Mouse (Mus musculus) heart, adult 8-10 months (tissue): ENCODE data around the gene Map1a. TPM values are rescaled to one million over a fixed set of nuclear protein-coding genes. Genes with fewer than 3 reads are reported as not detected.

ENCODE experiments used
- DNase-seq: peaks from one replicate; pipeline ENCODE4 v3.0.0; 2022; ENCODE audit warnings: low spot score
- total RNA-seq, 4 experiments: library from RNA; stranded (reverse); gene quantifications; 2 replicates each; pipeline ENCODE4 v1.2.4; 2022

The Map1a gene
- total RNA-seq: 1 to 10 TPM; 4.7 to 6.0 (median 5.2) TPM

- peak; percentile 83 for DNase-seq
Measured at GRCm38 (mm10) chr2:121288901-121289729, at the start of gene Map1a. Map1a (plus strand) TSS chr2:121289600.

- no peak for DNase-seq
Measured at GRCm38 (mm10) chr2:121244099-121244498, 45.3 kb upstream of the Map1a start.

DNA sequence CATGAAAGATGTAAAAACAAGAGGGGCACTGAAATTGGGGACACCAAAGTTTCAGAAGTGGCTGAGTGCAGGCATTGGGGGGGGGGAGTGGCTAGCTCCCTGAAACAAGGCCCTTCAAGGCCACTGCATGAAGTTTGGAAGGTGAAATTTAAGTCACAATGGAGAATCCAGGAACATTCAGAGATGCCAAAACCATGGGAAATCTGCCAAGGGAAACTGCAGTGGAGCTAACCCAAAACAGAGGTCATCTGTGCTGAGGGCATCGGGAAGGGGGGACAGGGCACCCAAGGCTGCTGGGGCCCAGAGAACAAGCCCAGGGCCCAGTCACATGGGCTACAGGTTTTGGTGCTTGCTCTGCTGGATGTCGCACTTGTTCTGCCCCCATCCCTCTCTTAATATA lies 39.6 kb upstream of the Map1a start:
- no peak for DNase-seq

GRCm38 (mm10) chr2:121268446-121268845 lies 21.0 kb upstream of the Map1a start:
- DNase-seq: no peak

- no peak for DNase-seq
Measured at GRCm38 (mm10) chr2:121270521-121271235, 18.7 kb upstream of the Map1a start.

GRCm38 (mm10) chr2:121271236-121271927 lies 18.0 kb upstream of the Map1a start, which contains the start of gene Trp53bp1:
Trp53bp1 (minus strand) TSS chr2:121271407.
- peak; percentile 98 for DNase-seq

DNA sequence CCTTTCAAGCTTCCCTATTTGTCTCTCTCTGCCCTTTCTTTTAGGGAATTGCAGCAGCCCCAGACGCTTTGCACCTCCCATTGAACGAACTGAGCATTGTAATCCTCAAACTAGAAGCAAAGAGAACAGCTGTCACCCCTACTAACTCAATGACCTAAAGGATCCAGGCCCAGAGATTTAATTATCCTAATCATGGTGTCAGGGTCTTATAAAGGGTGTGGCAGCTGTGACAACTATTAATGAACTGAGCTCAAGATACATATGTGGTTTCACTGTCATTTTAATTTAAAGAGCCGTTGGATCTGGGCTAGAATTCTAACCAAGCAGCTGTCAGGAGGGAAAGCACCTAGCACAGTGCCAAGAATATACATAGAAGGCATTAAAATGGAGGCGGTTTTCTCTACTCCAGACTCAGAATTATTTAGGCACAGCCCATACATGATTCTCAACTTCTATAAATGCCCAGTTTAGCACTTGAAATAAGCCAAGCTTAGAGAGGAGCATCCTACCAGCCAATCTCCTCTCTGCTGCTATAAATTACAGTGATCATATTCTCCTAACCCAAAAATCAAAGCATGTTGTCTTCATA lies 17.4 kb upstream of the Map1a start:
- DNase-seq: no peak

DNA sequence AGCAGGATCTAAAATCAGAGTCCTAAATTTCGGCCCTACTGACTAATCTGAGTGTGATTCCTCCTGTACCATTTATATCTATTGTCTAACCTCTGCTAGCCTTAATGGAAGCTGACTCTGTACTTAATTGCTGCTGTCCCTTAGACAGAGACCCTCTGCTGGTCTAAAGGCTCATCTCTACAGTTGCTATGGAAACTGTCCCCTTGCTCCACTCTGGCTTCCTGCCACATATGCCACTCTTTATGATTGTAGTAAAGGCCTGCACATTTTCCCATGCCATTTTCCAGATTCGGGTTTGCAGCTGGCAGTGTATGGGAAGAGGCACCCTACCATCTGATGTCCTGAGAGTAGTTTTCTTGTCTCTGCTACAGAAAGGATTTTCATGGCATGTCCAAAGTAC lies 1.6 kb upstream of the Map1a start:
- no peak for DNase-seq

DNA sequence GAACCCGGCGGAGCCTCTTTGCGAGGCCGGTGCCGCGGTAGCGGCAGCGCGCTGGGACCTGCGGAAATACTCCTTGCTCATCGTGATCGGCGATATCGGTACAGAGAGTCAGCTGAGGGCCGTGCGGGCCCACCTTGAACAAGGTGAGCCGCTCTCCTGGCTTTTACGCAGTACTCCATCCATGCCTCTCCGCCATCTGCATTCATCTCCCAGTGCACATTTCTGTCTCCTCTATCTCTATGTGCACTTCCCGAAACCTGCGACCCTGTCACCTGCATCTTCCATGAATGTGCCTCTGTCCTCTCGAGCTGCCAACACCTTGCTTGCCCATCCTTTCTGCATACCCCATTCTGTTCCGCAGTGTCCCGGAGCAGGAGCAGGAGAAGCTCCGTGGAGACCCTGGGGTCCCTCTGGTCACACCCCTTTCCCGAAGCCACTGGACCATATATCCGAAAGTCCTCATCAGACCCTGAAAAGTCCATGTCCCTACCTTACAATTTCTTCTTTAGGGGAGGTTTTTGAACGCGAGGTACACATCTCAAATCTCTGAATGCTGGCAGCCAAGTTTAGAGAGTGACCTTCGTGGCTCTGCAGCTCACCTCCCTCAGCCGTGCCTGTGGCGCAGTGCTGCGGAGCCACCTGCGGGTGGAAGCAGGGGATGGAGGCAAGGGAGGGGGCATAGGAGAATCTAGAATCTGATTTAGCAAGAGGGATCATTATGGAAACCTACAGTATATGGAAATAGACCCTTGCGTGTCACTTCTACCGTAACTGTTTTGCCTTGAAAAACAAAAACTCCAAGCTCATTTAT lies 535 bp downstream of the Map1a start:
- no peak for DNase-seq

- DNase-seq: no peak
Measured at GRCm38 (mm10) chr2:121292316-121293013, 3.1 kb downstream of the Map1a start.

DNA sequence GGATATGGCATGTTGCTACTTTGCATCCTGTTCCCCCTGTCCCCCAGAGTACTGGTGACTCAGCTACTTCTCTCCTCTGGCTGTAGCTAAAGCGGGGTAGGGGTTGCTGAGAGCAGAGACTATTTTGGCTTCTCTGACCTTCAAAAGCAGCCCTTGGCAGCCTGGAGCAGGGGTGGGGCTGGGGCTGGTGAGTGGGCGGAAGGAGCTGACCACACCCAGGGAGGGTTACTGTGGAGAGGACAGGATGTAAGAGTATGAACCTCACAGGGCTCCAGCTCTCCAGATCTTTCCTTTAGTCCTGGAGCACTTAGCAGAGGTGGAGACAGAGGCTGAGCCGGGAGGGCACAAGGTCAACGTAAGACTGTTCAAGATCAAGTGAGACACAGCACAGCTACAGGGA lies 4.8 kb downstream of the Map1a start:
- DNase-seq: peak; percentile 73

DNA sequence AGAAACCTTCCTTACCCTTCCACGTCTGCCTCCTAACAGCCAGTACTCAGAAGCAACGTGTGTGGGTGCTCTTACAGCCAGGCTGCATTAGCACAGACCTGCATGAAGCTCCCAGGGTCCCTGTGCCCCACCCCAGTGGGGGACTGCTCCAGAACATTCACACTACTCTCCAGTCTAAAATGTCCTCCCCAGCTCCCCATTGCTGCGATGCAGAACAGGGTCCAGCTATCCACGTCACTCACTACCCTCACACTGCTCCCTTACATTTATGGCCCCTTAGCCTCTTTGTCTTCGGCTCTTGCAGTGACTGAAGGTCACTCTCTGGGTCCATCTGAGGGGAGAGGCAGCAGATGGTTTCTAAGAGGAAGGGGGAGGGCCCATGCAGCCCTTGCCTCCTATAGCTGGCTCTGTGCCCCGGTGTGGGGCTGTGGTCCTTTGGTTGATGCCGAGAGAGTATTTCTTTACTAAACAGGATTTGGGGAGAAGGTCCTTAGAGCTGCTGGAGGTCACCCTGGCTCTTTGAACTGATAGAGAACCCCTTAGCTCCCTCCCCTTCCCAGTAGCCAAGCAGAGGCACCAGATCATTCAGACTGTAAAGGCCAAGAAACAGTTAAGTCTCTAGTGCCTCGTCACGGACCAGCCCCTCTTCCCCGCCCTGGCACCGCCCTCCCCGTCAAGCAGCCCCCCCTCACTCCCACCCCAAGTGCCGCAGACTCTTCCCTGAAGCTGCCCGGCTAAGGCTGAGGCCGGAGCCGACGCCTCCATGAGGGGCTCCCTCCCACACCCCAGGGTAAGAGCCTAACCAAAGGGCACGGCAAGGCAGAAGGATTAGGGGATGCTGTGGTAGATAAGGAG lies 5.6 kb downstream of the Map1a start:
- peak; percentile 26 for DNase-seq

DNA sequence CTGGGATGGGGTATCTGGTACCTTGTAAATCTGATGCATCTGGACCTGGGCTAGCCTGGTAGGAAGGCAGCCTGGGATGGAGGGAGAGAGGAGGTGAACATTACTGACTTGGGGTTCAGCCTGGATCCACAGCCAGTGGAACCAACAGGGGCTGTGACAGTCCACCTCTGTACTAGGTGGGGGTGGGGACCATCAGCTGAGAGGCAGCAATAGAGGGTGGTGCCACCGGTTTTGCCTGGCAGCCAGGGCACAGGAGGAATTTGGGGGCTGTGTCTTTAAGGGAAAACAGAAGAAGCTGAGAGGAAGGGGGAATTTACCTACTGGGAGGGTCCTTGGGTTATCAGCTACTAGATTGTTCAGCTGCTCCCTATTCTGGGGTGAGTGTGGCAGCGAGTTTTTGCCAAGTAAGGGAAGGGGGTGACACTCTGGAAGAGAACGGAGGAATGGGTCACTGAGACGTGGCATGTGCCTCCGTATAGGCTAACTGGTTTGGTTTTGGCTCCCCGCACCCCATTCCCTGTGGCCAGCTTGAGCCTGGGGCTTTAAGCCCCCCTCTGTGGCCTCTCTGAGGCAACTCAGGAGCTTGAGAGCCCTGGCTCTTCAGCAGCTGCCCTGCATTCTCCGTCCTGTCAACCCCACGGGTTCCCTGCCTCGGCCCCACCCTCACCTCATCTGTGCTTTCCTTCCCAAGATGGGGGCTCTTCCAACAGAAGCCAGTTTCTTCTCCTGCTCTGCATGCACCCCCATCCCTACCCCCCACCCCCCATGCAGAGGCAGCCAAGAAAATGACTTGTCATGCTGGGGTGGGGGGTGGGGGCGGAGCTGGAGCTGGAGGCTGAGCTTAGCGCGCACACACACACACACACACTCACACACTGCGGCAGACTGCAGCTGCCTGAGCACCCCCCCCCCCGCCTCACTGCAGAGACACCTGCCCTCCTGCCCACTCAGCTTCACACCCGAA lies 6.5 kb downstream of the Map1a start:
- DNase-seq: no peak

- DNase-seq: no peak
Measured at GRCm38 (mm10) chr2:121296754-121297231, 7.4 kb downstream of the Map1a start.

- no peak for DNase-seq
Measured at GRCm38 (mm10) chr2:121297701-121298100, 8.3 kb downstream of the Map1a start.

- no peak for DNase-seq
Measured at GRCm38 (mm10) chr2:121298131-121298530, 8.7 kb downstream of the Map1a start.

DNA sequence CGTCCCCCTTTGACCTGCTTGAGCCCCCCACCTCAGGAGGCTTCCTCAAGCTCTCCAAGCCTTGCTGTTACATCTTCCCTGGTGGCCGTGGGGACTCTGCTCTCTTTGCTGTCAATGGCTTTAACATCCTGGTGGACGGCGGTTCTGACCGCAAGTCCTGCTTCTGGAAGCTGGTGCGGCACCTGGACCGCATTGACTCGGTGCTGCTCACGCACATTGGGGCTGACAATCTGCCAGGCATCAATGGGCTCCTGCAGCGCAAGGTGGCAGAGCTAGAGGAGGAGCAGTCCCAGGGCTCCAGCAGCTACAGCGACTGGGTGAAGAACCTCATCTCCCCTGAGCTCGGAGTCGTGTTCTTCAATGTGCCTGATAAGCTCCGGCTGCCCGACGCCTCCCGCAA lies 10.1 kb downstream of the Map1a start:
- no peak for DNase-seq

GRCm38 (mm10) chr2:121300036-121300435 lies 10.6 kb downstream of the Map1a start:
- DNase-seq: no peak
